Mouse (Mus musculus) lung, embryonic 14.5 days (tissue): ENCODE data around the gene Nudt8. TPM values are rescaled to one million over a fixed set of nuclear protein-coding genes. Genes with fewer than 3 reads are reported as not detected.

ENCODE experiments used
- ATAC-seq: fragments of 200-750 bp; cut with Nextera tagmentation; 2 replicates; pipeline ENCODE4 v1.8.0; 2017; ENCODE audit warnings: mild to moderate bottlenecking, moderate TSS enrichment, moderate library complexity; ENCODE audit not compliant: insufficient read depth
- DNase-seq: peaks from one replicate; pipeline ENCODE4 v3.0.0-alpha.2; 2015
- H3K27ac ChIP-seq: fragments of 300-500 bp; sonication (generic); 2 replicates; pipeline ENCODE4 v1.5.1; 2014; ENCODE audit warnings: low read depth, mild to moderate bottlenecking, moderate library complexity
- H3K27me3 ChIP-seq: fragments of 300-500 bp; sonication (generic); 2 replicates; pipeline ENCODE4 v1.6.1; 2014; ENCODE audit warnings: low read length, control low read depth; ENCODE audit not compliant: insufficient read depth
- H3K36me3 ChIP-seq: fragments of 300-500 bp; sonication (generic); 2 replicates; pipeline ENCODE4 v1.6.1; 2014; ENCODE audit warnings: control low read depth; ENCODE audit not compliant: insufficient read depth
- H3K4me1 ChIP-seq: fragments of 300-500 bp; sonication (generic); 2 replicates; pipeline ENCODE4 v1.6.1; 2014; ENCODE audit warnings: antibody characterized with exemption, control low read depth; ENCODE audit not compliant: insufficient read depth
- H3K4me2 ChIP-seq: fragments of 300-500 bp; sonication (generic); 2 replicates; pipeline ENCODE4 v1.6.1; 2014; ENCODE audit warnings: mild to moderate bottlenecking
- H3K4me3 ChIP-seq: fragments of 300-500 bp; sonication (generic); 2 replicates; pipeline ENCODE4 v1.5.1; 2014; ENCODE audit warnings: low read depth, low read length
- H3K9ac ChIP-seq: fragments of 300-500 bp; sonication (generic); 2 replicates; pipeline ENCODE4 v1.6.1; 2014
- H3K9me3 ChIP-seq: fragments of 300-500 bp; sonication (generic); 2 replicates; pipeline ENCODE4 v1.6.1; 2016; ENCODE audit warnings: low read depth, low read length, control low read depth
- CTCF ChIP-seq: IDR thresholded peaks from 2 replicates; pipeline ENCODE4 v1.5.1; 2016; ENCODE audit warnings: antibody characterized with exemption, low read depth
- WGBS: fragments of 180-500 bp; shearing (Covaris S2); extraction: QIAGEN DNeasy Blood & Tissue Kit; methylation state at CpG from one replicate; pipeline ENCODE4 v1.1.7; 2014; 5-methylcytosine and 5-hydroxymethylcytosine counted together
- polyA plus RNA-seq: library from polyadenylated mRNA; unstranded; fragments of >200 nt; fragmentation: Nextera tagmentation; extraction: Ambion mirVana; gene quantifications from 2 replicates; pipeline ENCODE4 v1.2.1, GENCODE M21; 2014

Gene Nudt8
- polyA plus RNA-seq, 1 experiment from 2014 or later = 24.4 TPM

DNA sequence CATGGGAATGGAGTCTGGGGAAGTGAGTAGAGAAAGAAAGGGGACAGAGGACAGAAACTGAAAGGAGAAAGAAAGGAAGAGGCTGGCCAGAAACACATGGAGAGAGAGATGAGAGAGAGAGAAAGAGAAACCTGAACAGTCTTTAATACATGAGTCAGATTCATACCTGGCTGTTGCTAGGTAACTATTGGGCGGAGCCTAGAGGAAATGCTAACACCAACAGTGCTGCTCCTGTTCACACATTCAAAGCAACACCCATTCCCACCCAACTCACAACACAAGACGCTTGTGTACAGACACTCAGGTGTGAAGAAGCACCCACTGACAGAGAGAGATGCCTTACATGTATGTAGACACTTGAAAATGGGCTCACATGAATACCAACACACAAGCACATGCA is 24.5 kb upstream of the Nudt8 start:
- no peak for TF ChIP-seq CTCF
- no peak overlapping the region for H3K4me2 ChIP-seq
- H3K9ac ChIP-seq = no peak overlapping the region
- H3K9me3 ChIP-seq = no peaks in the 10 kb centered on the region
- DNase-seq (no peak), ATAC-seq (no peak)
- 48% methylated on average over 2 of the region's 2 CpGs for WGBS
- no peaks in the 10 kb centered on the region for H3K36me3 ChIP-seq
- H3K4me3 ChIP-seq = no peak overlapping the region
- H3K27ac ChIP-seq = no peak overlapping the region
- no peaks in the 10 kb centered on the region for H3K27me3 ChIP-seq
- H3K4me1 ChIP-seq = no peaks in the 10 kb centered on the region

DNA sequence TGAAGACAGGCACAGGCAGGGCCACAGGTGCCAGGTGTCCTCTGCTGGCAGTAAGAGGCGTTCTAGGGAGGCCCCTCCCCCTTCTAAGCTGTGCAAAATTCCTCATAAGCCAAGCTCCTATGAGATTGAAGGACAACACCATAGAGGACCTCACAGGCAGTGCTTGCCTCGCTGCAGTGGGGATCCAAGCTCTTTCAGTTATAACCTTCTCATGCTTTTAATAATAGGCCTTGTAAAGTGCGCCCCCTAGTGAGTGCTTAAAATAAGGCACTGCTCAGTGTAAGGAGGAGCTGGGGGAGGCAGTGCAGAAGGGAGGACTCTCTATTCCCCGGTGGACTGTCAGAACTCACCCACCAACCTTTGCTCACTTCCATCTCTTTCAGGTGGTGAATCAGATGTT is 20.1 kb upstream of the Nudt8 start:
- H3K4me1 ChIP-seq = no peaks in the 10 kb centered on the region
- ATAC-seq = peak; percentile 82
- no peak overlapping the region for H3K27ac ChIP-seq
- peak; percentile 95 for DNase-seq
- no peak overlapping the region for H3K4me2 ChIP-seq
- no peaks in the 10 kb centered on the region for H3K36me3 ChIP-seq
- no peaks in the 10 kb centered on the region for H3K27me3 ChIP-seq
- no peak overlapping the region for H3K9ac ChIP-seq
- H3K9me3 ChIP-seq = no peaks in the 10 kb centered on the region
- H3K4me3 ChIP-seq = no peak overlapping the region
- WGBS = 7% methylated on average over 4 of the region's 4 CpGs
- TF ChIP-seq CTCF = peak; percentile 93

DNA sequence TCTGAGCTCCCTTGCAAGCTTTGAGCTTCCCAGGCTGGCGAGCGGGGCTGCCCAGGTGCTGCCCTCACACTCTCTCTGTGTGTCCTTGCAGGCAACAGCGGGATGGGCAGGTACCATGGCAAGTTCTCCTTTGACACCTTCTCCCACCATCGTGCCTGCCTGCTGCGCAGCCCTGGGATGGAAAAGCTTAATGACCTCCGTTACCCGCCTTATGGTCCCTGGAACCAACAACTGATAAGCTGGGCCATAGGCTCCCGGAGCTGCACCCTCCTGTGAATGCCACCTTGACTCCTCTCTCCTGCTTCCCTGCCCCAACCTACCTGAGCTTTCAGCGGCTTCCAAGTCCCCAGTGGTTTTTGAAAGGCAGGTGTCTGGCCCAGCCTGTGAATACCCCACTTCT is 19.5 kb upstream of the Nudt8 start:
- Histone ChIP-seq H3K27me3 (no peaks in the 10 kb centered on the region), H3K4me2 (no peak overlapping the region), H3K9me3 (no peaks in the 10 kb centered on the region), H3K4me3 (no peak overlapping the region), H3K27ac (no peak overlapping the region), H3K9ac (no peak overlapping the region), H3K36me3 (no peaks in the 10 kb centered on the region), H3K4me1 (0 out of 2 replicates have a peak, but pooled peaks cover 2% of the 10 kb centered on the region)
- DNase-seq (no peak), ATAC-seq (no peak)
- WGBS = 67% methylated on average over 9 of the region's 9 CpGs
- no peak for TF ChIP-seq CTCF

DNA sequence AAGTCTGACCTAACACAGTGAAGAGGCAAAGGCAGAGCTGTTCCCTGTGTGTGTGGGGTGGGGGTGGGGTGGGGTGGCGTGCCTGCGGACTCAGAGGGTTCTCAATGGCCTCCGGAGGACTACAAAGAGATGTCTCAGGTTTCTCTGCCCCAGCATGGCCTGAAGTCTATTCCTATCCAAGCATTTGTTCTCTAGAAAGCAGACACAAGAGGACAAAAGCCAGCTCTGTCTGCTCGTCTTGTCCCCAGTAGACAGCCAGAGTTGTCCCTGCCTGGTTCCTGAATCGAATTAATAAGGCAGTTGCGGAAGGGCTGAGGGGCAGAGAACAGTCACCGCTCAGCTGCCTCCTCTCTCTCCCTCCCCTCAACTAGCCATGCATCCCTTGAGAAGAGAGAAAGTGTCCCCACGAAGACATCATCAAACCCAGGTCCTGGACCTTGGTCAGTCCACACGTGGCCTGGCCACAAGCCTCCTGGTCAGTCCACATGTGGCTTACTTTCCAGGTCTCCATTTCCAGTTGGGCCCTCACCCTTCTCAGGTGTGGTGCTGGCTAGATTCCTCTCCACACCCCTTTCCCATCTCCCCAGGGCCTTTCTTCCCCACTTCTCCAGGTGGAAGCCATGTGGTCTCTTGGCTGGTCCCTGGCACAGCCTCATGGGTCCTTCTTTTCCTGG is 16.7 kb upstream of the Nudt8 start:
- Histone ChIP-seq H3K36me3 (no peaks in the 10 kb centered on the region), H3K4me3 (no peak overlapping the region), H3K27ac (no peak overlapping the region), H3K9ac (no peak overlapping the region), H3K9me3 (no peaks in the 10 kb centered on the region), H3K27me3 (no peaks in the 10 kb centered on the region), H3K4me2 (no peak overlapping the region), H3K4me1 (0 out of 2 replicates have a peak, but pooled peaks cover 7% of the 10 kb centered on the region)
- 50% methylated on average over 9 of the region's 9 CpGs for WGBS
- DNase-seq = no peak
- ATAC-seq = no peak
- TF ChIP-seq CTCF = no peak

DNA sequence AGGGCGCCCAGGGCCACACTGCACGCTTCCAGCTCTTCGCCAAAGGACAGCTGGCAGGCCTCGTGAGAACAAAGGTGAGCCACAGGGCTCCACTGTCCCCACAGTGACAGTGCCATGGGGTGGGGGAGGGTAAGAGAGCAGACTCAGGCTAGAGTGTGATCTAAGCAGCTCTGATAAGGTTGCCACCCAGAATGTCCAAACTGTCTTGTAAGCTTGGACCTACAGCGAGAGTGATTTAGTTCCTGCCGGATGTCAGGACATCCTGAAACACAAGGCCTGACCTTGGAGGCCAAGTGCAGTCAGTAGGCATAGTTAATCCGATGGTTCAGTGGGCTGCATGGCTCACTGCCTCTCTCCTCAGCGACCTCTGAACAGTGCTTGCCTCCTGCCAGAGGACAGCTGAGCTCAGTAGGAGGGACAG is 15.1 kb upstream of the Nudt8 start:
- H3K27me3 ChIP-seq = no peaks in the 10 kb centered on the region
- no peak for TF ChIP-seq CTCF
- 0 out of 2 replicates have a peak, but pooled peaks cover 7% of the 10 kb centered on the region for H3K4me1 ChIP-seq
- no peaks in the 10 kb centered on the region for H3K9me3 ChIP-seq
- no peaks in the 10 kb centered on the region for H3K36me3 ChIP-seq
- ATAC-seq = peak; percentile 46; the same call in 1 of the 2 replicates
- DNase-seq = peak; percentile 62
- peak overlapping the region; percentile 23; the same call in 1 of the 2 replicates for H3K4me2 ChIP-seq
- peak overlapping the region; percentile 74 for H3K27ac ChIP-seq
- 21% methylated on average over 8 of the region's 8 CpGs for WGBS
- H3K4me3 ChIP-seq = no peak overlapping the region
- H3K9ac ChIP-seq = no peak overlapping the region

DNA sequence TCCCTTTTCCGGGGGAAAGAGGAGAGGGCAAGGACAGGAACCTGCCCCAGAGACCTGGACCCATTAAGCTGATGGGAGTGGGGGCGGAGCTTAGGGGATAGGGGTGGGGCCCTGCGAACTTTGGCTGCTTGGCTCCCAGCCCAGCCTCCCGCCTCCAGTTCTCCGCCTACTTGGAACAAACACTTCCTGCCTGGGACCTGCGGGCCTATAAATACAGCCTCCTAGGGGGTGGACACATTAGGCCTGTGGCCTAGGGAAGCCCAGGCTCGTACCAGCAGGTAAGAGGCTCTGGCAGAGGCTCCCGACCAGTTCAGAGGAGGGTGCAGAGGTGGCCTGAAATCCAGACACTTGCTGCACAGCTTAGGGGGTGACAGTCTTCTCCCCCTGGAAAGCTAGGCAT is 14.0 kb upstream of the Nudt8 start, which contains the start of gene Acy3:
TSS of gene Acy3 (plus strand) at position 237 of the 400 bp plus-strand sequence.
- ATAC-seq (peak; percentile 85), DNase-seq (peak; percentile 90)
- no peaks in the 10 kb centered on the region for H3K9me3 ChIP-seq
- H3K36me3 ChIP-seq = no peaks in the 10 kb centered on the region
- H3K4me3 ChIP-seq = no peak within 1 kb of the TSS
- H3K27ac ChIP-seq = peak within 1 kb of the TSS; percentile 74; the same call in 1 of the 2 replicates
- 0 out of 2 replicates have a peak, but pooled peaks cover 7% of the 10 kb centered on the region for H3K4me1 ChIP-seq
- WGBS = 4% methylated on average over 8 of the region's 8 CpGs
- peak within 1 kb of the TSS; percentile 0; the same call in 1 of the 2 replicates for H3K9ac ChIP-seq
- no peaks in the 10 kb centered on the region for H3K27me3 ChIP-seq
- TF ChIP-seq CTCF = no peak
- H3K4me2 ChIP-seq = peak within 1 kb of the TSS; percentile 24

DNA sequence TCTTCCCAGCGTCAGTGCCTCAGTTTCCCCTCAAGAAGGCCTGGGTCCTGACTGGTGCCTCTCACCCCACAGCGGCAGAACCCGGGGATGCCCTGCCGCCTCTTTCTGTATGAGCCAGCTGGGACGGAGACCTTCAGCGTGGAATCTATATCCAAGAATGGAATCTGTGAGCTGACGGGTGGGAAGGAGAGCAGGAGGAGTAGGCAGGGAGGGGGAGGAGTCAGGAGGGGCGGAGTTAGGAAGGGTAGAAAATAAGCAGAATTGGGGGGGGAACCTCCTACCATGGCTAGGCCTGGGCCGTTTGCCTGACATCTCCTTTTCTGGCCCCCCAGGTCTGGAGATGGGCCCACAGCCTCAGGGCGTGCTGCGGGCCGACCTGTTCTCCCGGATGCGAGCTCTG is 12.3 kb upstream of the Nudt8 start:
- Histone ChIP-seq H3K9me3 (no peaks in the 10 kb centered on the region), H3K4me2 (no peak overlapping the region), H3K4me1 (0 out of 2 replicates have a peak, but pooled peaks cover 7% of the 10 kb centered on the region), H3K36me3 (no peaks in the 10 kb centered on the region), H3K9ac (no peak overlapping the region), H3K27me3 (no peaks in the 10 kb centered on the region), H3K27ac (no peak overlapping the region), H3K4me3 (no peak overlapping the region)
- DNase-seq (no peak), ATAC-seq (no peak)
- 78% methylated on average over 14 of the region's 14 CpGs for WGBS
- no peak for TF ChIP-seq CTCF
